Mouse (Mus musculus) liver, postnatal 0 days (tissue): ENCODE measurements at regions not wholly inside any gene's neighbourhood (a gene's known extent, or its start where the extent isn't known, plus 50 kb on each side); places are given as distances from the start of the nearest gene placed in this dataset.
A peak's percentile ranks its signal among the peaks of the same experiment; 100 is the strongest.

Experiments used
- CTCF ChIP-seq: sonication (generic); IDR thresholded peaks from 2 replicates; pipeline ENCODE4 v1.5.1; 2016; ENCODE audit warnings: antibody characterized with exemption, low read depth
- EP300 ChIP-seq: IDR thresholded peaks from 2 replicates; pipeline ENCODE4 v1.6.1; 2016; ENCODE audit warnings: antibody characterized with exemption, low read depth, mild to moderate bottlenecking

GRCm38 (mm10) chr13:59289127-59289526 is 295.9 kb downstream of the Agtpbp1 start:
- TF ChIP-seq CTCF, result peak; percentile 25
- TF ChIP-seq EP300, result no peak
